Mouse (Mus musculus) cerebellum, adult 2 months (tissue): ENCODE measurements around the gene Nmrk2.

Experiments
- CTCF ChIP-seq: fragments of 200-500 bp; IDR thresholded peaks from 2 replicates; pipeline ENCODE4 v1.5.1; 2011; ENCODE audit warnings: low read depth, mild to moderate bottlenecking, control low read depth, low read length, moderate library complexity, borderline replicate concordance; ENCODE audit not compliant: insufficient read depth
- POLR2A ChIP-seq: fragments of 200-500 bp; IDR thresholded peaks from 2 replicates; pipeline ENCODE4 v1.6.1; 2011; ENCODE audit warnings: low read length, control low read depth, borderline replicate concordance; ENCODE audit not compliant: insufficient read depth

DNA sequence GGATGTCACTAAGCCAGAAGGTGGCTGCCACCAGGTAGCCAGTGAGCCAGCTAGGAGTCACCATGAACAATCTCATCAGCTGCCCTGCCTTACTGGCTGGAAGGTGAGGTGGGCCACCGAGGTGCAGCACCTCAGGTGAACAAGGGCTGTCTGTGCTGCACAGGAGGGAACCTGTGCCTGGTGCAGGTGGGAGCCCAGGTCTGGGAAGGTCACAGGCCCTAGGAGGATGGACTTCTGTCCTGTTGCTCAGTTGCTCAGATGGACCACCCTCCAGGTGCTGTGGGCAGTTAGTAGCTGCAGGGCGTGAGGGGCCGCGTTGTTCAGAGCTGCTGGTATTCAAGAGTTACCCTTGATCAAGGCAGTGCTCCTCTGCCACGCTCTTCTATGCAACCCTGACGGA is 15.0 kb upstream of the Nmrk2 start:
- TF ChIP-seq CTCF = no peak
- TF ChIP-seq POLR2A = no peak
